Mouse (Mus musculus) ES-Bruce4 (cell line): ENCODE measurements around the gene Arrb1.

ENCODE experiments used
- CTCF ChIP-seq: IDR thresholded peaks from one replicate; pipeline ENCODE4 v1.8.1; 2011; ENCODE audit warnings: low read depth, low read length
- POLR2A ChIP-seq: IDR thresholded peaks from one replicate; pipeline ENCODE4 v1.8.1; 2011; ENCODE audit warnings: low read length; ENCODE audit not compliant: insufficient read depth

DNA sequence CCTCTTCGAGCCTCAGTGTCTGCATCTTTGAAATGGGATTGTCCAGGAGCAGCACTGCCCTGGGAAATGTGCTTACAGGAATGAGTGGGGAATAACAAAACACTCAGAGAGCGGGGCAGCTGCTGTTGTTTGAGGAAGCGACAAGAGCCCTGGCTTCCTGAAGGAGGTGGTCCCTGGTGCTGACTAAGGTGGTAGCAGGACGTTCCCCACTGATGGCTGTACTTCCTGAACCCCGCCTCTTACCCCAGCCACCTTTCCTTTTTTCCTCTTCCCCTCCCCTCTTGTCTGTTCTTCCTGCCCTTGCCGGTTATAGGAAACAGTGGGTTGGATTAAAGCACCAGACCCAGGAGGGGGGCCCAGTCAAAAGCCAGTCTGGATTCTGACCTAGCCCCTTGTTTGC lies 45.0 kb downstream of the Arrb1 start:
- TF ChIP-seq POLR2A, result no peak
- TF ChIP-seq CTCF, result no peak
